Mouse (Mus musculus) kidney, adult 8-10 months (tissue): Measurements from ENCODE around the gene Cyp26c1.
A peak's percentile ranks its signal among the peaks of the same experiment; 100 is the strongest.

Experiments
- DNase-seq, 2 experiments: peaks; one replicate each; pipeline ENCODE4 v3.0.0; 2022

The Cyp26c1 gene

DNA sequence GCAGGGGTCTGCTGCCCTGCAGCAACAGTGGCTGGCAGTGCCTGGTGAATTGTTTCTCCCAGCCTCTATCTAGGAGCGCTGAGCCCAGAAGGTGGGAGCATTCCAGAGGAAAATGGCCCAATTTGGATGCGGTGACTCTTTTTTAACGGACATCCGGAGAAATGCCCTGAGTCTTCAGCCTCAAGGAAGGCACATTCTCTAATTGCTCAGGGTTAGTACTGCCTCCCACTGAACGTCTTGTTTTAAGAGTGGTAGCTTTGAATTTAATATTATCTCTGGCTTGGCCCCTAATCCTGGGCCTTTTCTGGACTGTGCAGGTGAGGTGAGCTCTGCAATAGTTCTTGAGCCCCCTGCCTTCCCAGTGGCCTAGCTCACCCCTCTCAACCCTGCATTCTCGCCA, at the start of gene Cyp26c1:
Gene Cyp26c1, plus strand, starts transcription at position 301 of the 400 bp plus-strand sequence.
- DNase-seq, result no peak

DNA sequence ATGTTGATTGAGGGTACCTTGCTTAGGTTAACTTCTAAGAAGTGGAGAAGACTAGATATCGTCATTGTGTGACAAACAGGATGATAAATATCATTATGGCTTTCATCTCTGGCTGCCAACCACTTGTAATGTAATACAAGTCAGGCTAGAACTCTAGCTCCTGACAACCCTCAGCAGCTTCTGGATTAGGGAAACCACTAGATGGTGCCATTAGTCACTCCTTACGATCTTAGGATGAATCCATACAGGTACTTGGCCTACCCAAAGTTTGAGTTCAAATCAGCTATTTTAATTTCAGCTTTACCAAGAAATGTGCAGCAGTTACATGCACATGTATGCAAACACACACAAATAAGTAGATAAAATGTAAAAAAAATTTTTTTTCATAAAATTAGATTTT, 37.4 kb upstream of the Cyp26c1 start:
- DNase-seq, result no peak

GRCm38 (mm10) chr19:37650526-37650925, 34.9 kb upstream of the Cyp26c1 start:
- no peak for DNase-seq

- DNase-seq, result no peak
These were observed 31.4 kb upstream of the Cyp26c1 start for GRCm38 (mm10) chr19:37654012-37654411.

DNA sequence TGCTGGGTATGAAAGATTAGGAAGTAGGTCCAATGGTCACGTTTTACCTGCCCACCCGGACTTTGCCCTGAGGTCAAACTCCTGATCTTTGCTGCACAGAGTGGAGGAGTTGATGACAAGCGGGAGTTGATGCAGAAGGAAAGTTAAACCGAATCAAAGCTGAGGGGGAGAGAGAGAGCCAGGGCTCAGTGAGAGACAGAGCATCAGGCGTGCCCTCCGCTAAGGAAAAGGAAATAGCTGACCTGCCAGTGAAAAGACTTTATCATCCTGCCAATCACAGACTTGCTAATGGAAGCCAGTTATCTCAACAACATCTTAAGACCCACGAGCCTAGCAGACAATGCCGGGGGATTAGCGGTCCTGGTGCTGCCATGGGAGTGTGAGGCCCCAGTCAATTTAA, 28.9 kb upstream of the Cyp26c1 start:
- DNase-seq, result peak; percentile 69 to 80

- no peak for DNase-seq
These were observed 20.1 kb upstream of the Cyp26c1 start for GRCm38 (mm10) chr19:37665256-37665655.

DNA sequence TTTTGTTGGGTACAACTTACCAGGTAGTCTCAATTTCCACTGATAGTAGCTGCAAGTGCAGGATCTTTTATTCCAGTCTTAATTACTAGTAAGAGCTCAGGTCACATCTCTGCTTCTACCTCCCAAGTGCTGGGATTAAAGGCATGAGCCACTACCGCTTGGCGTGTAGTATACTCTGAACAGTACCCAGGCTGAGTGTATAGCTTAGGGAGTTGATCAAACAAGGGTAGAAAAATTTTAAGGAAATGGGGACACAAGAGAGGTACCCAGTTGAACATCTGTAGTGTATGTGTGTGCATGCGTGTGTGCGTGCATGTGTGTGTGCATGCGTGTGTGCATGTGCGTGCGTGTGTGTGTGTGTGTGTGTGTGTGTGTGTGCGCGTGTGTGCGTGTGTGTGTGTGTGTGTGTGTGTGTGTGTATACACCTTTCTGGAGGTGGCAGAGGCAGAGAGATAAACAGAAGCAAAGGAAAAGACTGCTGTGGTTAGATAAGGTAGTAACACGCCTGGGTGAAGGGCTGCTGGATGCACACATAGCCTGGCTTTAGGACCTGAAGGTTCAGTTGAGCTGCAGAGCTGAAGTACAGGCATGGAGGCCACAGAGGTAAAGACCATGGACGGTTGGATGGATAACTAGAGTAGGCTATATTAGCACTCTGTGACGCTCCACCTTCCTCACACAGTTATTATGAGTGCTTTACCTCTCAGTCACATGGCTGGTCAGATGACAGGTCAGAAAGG, 17.4 kb upstream of the Cyp26c1 start:
- no peak for DNase-seq

- no peak for DNase-seq
These were observed 16.7 kb upstream of the Cyp26c1 start for GRCm38 (mm10) chr19:37668657-37669056.

DNA sequence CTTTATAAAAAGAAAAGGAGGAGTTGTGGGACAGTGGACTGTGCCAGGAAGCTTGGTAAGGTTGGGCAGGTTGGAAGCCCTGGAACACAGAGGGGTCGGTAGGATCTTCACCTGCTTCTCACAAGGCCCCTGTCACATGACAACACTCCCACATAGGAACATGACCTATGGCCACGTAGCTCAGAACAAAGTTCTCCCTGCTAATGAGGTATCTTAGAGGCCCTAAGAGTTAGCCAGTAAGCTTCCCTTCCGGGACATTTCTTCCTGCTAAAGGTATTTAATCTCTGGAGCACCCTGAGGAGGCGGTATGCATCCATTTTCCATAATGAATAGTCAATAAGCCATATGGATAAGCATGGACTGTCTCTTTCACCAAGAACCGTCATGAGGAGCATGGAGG, 15.9 kb upstream of the Cyp26c1 start:
- no peak for DNase-seq

DNA sequence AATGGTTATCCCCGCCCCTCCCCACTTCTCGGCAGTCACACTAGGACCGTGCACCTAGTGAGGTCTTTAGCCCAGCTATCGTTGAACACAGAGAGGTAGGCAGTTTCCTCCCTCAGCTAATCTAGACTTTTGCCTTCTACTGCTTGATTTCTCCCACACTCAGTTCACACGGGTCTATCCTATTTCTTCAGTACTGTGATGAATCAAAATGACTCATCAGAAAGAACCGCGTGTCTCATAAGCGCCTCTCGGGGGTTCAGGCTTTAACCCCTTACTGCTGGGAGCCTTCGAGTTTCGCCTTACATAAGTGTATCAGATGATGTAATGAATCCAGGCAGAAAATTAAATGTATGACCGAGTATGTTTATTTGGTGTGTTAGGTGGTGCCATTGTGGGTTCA, 12.0 kb upstream of the Cyp26c1 start:
- DNase-seq, result no peak

GRCm38 (mm10) chr19:37686347-37686746, 966 bp downstream of the Cyp26c1 start:
- DNase-seq, result no peak

GRCm38 (mm10) chr19:37686941-37687850, 1.8 kb downstream of the Cyp26c1 start:
- no peak for DNase-seq

DNA sequence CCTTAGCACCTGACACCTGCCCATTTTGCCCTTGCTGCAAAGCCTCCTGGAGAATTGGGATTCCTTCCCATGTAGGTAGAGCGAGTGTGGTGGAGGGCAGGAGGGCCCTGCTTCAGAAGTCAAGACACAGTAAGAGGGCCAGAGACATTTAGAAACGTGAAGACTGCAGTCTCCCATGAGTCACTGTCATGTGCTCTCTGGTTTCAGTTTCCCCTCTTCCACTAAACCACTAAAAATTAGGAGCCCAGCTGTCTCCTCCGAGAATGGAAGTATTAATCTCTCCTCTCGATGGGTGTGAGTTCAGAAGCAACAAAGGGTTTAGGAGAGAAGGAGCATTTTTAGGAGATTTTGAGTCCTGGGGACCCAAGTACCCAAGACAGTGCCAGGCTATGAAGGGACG, 4.1 kb downstream of the Cyp26c1 start:
- DNase-seq, result no peak

- DNase-seq, result no peak
These were observed 5.3 kb downstream of the Cyp26c1 start for GRCm38 (mm10) chr19:37690716-37691115.

DNA sequence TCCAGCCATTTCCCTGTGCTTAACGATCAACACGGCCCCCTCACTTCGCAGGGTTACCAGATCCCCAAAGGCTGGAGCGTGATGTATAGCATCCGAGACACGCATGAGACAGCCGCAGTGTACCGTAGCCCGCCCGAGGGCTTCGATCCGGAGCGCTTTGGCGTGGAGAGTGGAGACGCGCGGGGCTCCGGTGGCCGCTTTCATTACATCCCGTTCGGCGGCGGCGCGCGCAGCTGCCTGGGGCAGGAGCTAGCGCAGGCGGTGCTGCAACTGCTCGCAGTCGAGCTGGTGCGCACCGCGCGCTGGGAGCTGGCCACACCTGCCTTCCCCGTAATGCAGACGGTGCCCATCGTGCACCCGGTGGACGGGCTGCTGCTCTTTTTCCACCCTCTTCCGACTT, 7.5 kb downstream of the Cyp26c1 start:
- no peak for DNase-seq

DNA sequence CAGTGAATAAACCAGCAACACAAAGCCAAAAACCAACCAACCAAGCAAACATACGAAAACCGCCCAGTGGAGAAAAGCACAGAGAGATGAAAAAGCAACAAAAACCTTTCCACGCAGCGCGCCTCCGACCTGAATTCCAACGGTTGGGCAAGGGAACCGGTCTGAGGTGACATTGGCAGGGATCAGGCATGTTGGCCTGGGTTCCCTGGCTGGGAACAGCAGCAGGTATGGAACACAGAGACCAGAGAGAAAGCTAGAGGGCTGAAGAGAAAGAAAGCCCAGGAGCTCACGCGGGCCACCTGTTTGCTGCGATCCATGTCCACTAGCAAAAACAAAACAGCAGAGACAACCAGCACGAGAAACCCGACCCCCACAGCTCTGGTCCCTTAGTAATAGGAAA, 9.8 kb downstream of the Cyp26c1 start:
- no peak for DNase-seq

- DNase-seq, result no peak
These were observed 10.6 kb downstream of the Cyp26c1 start for GRCm38 (mm10) chr19:37695762-37696602.

- DNase-seq, result no peak
These were observed 11.4 kb downstream of the Cyp26c1 start for GRCm38 (mm10) chr19:37696603-37697334.

- DNase-seq, result no peak
These were observed 11.9 kb downstream of the Cyp26c1 start for GRCm38 (mm10) chr19:37697335-37697636.

- peak in 1 of 2 experiments; percentile 16 for DNase-seq
These were observed 12.4 kb downstream of the Cyp26c1 start, which contains the start of gene Cyp26a1 for GRCm38 (mm10) chr19:37697651-37698272. TSS of gene Cyp26a1 (plus strand) at chr19:37697798.

DNA sequence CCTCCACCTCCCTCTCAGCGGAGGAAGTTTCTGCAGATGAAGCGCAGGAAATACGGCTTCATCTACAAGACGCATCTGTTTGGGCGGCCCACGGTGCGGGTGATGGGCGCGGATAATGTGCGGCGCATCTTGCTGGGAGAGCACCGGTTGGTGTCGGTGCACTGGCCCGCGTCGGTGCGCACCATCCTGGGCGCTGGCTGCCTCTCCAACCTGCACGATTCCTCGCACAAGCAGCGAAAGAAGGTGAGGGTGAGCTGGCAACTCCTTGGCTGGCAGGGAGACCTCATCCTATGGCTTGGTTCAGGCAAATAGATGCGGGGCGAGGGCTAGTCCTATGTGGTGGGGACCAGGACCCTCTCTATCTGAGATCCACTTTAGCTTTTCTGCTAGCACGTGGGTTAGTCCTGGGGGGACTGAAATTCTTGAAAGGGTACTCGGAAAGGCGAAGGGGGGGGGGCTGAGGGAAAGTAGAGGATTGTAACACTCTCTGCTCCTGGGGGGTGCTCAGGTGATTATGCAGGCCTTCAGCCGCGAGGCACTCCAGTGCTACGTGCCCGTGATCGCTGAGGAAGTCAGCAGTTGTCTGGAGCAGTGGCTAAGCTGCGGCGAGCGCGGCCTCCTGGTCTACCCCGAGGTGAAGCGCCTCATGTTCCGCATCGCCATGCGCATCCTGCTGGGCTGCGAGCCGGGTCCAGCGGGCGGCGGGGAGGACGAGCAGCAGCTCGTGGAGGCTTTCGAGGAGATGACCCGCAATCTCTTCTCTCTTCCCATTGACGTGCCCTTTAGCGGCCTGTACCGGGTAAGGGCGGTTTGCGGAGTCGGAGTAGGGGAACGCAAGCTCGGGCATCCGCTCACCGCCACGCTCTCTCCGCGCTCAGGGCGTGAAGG, 13.1 kb downstream of the Cyp26c1 start:
- DNase-seq, result no peak
